Mouse (Mus musculus) MEL (cell line): ENCODE measurements around the gene Sec22c. TPM values are rescaled to one million over a fixed set of nuclear protein-coding genes. Genes with fewer than 3 reads are reported as not detected.
A peak's percentile ranks its signal among the peaks of the same experiment; 100 is the strongest.

Source experiments
- DNase-seq: peaks from one replicate; pipeline ENCODE4 v3.0.0; 2011; ENCODE audit warnings: low read depth, low spot score
- H3K27ac ChIP-seq: 2 replicates; pipeline ENCODE4 v1.5.1; 2012; ENCODE audit warnings: low read depth, mild to moderate bottlenecking, control low read depth, low read length, moderate library complexity; ENCODE audit not compliant: control insufficient read depth
- H3K27me3 ChIP-seq, 2 experiments: fragments of 150-350 bp in 1 of 2; sonication (generic) in 1 of 2; 2 replicates each; pipeline ENCODE4 v1.6.1; 2012; ENCODE audit warnings: low read length in 2 of 2, mild to moderate bottlenecking in 2 of 2, improper control_type of control experiment in 1 of 2, moderate library complexity in 1 of 2; ENCODE audit not compliant: insufficient read depth in 2 of 2, control insufficient read depth in 1 of 2
- H3K36me3 ChIP-seq, 2 experiments: 2 replicates each; pipeline ENCODE4 v1.6.1; 2012 to 2014; ENCODE audit warnings: low read length in 2 of 2, improper control_type of control experiment in 1 of 2, inconsistent platforms in 1 of 2, mild to moderate bottlenecking in 1 of 2; ENCODE audit not compliant: insufficient read depth in 2 of 2, control insufficient read depth in 1 of 2
- H3K4me1 ChIP-seq, 2 experiments: fragments of 150-350 bp in 1 of 2; sonication (generic) in 1 of 2; 2 replicates each; pipeline ENCODE4 v1.6.1; 2012; ENCODE audit warnings: low read length in 2 of 2, improper control_type of control experiment in 1 of 2, mild to moderate bottlenecking in 1 of 2; ENCODE audit not compliant: insufficient read depth in 2 of 2, control insufficient read depth in 1 of 2
- H3K4me3 ChIP-seq, 2 experiments: fragments of 150-350 bp in 1 of 2; sonication (generic) in 1 of 2; 2 replicates each; pipeline ENCODE4 v1.5.1; 2012; ENCODE audit warnings: low read depth in 2 of 2, low read length in 2 of 2, mild to moderate bottlenecking in 2 of 2, moderate library complexity in 2 of 2, control low read depth in 1 of 2, improper control_type of control experiment in 1 of 2; ENCODE audit not compliant: control insufficient read depth in 1 of 2, insufficient read depth in 1 of 2
- H3K79me2 ChIP-seq: 2 replicates; pipeline ENCODE4 v1.6.1; 2012; ENCODE audit warnings: mild to moderate bottlenecking, low read length, moderate library complexity; ENCODE audit not compliant: control insufficient read depth, poor library complexity, insufficient read depth
- H3K9ac ChIP-seq: 2 replicates; pipeline ENCODE4 v1.6.1; 2012; ENCODE audit warnings: low read depth, mild to moderate bottlenecking, control low read depth, low read length, moderate library complexity; ENCODE audit not compliant: control insufficient read depth, poor library complexity, severe bottlenecking
- H3K9me3 ChIP-seq: fragments of 150-350 bp; sonication (generic); replicated peaks from 2 replicates; pipeline ENCODE4 v1.6.1; 2012; ENCODE audit warnings: mild to moderate bottlenecking, low read length, improper control_type of control experiment, moderate library complexity; ENCODE audit not compliant: insufficient read depth
- CHD1 ChIP-seq: IDR thresholded peaks from 2 replicates; pipeline ENCODE4 v1.6.1; 2012; ENCODE audit warnings: low read depth, mild to moderate bottlenecking, inconsistent platforms, low read length, improper control_type of control experiment
- CHD2 ChIP-seq: IDR thresholded peaks from 2 replicates; pipeline ENCODE4 v1.6.1; 2011; ENCODE audit warnings: low read length, improper control_type of control experiment
- CTCF ChIP-seq, 3 experiments: IDR thresholded peaks in 2 of 3; conservative IDR thresholded peaks in 1 of 3; 2 replicates each; pipeline ENCODE4 v1.5.1; 2011 to 2012; ENCODE audit warnings: low read length in 3 of 3, low read depth in 2 of 3, mild to moderate bottlenecking in 2 of 3, improper control_type of control experiment in 1 of 3, inconsistent platforms in 1 of 3, mixed read lengths in 1 of 3, moderate library complexity in 1 of 3; ENCODE audit not compliant: control insufficient read depth in 1 of 3, insufficient read depth in 1 of 3, poor library complexity in 1 of 3, severe bottlenecking in 1 of 3
- E2F4 ChIP-seq: IDR thresholded peaks from 2 replicates; pipeline ENCODE4 v1.6.1; 2011; ENCODE audit warnings: low read depth, low read length, improper control_type of control experiment, borderline replicate concordance
- EP300 ChIP-seq, 2 experiments: IDR thresholded peaks; 2 replicates each; pipeline ENCODE4 v1.6.1; 2011; ENCODE audit warnings: improper control_type of control experiment in 2 of 2, low read length in 2 of 2, low read depth in 1 of 2, mild to moderate bottlenecking in 1 of 2
- ETS1 ChIP-seq: IDR thresholded peaks from 2 replicates; pipeline ENCODE4 v1.6.1; 2012; ENCODE audit warnings: low read depth, mild to moderate bottlenecking, inconsistent platforms, low read length, improper control_type of control experiment, moderate library complexity
- HCFC1 ChIP-seq: IDR thresholded peaks from 2 replicates; pipeline ENCODE4 v1.6.1; 2012; ENCODE audit warnings: low read depth, mild to moderate bottlenecking, inconsistent platforms, low read length, improper control_type of control experiment, moderate library complexity
- JUND ChIP-seq: IDR thresholded peaks from 2 replicates; pipeline ENCODE4 v1.6.1; 2011; ENCODE audit warnings: low read depth, mild to moderate bottlenecking, improper control_type of control experiment, low read length
- MAFK ChIP-seq: IDR thresholded peaks from 2 replicates; pipeline ENCODE4 v1.6.1; 2011; ENCODE audit warnings: low read depth, mild to moderate bottlenecking, low read length, improper control_type of control experiment, borderline replicate concordance
- MAX ChIP-seq: IDR thresholded peaks from 2 replicates; pipeline ENCODE4 v1.6.1; 2011; ENCODE audit warnings: low read length, improper control_type of control experiment
- MAZ ChIP-seq: IDR thresholded peaks from 2 replicates; pipeline ENCODE4 v1.6.1; 2012; ENCODE audit warnings: low read depth, mild to moderate bottlenecking, inconsistent platforms, low read length, improper control_type of control experiment
- MEF2A ChIP-seq: IDR thresholded peaks from 2 replicates; pipeline ENCODE4 v1.6.1; 2014; ENCODE audit warnings: low read depth, mild to moderate bottlenecking, inconsistent platforms, low read length, improper control_type of control experiment; ENCODE audit not compliant: poor library complexity, insufficient replicate concordance, severe bottlenecking; ENCODE audit errors: extremely low read depth
- MXI1 ChIP-seq: IDR thresholded peaks from 2 replicates; pipeline ENCODE4 v1.6.1; 2011; ENCODE audit warnings: mild to moderate bottlenecking, low read depth, low read length, improper control_type of control experiment
- MYB ChIP-seq: IDR thresholded peaks from 2 replicates; pipeline ENCODE4 v1.6.1; 2011; ENCODE audit warnings: mild to moderate bottlenecking, low read depth, low read length, improper control_type of control experiment
- MYC ChIP-seq: IDR thresholded peaks from 2 replicates; pipeline ENCODE4 v1.6.1; 2011; ENCODE audit warnings: low read depth, mild to moderate bottlenecking, low read length, improper control_type of control experiment, moderate library complexity
- NELFE ChIP-seq: IDR thresholded peaks from 2 replicates; pipeline ENCODE4 v1.6.1; 2011; ENCODE audit warnings: low read depth, low read length, improper control_type of control experiment
- NRF1 ChIP-seq: IDR thresholded peaks from 2 replicates; pipeline ENCODE4 v1.6.1; 2014; ENCODE audit warnings: low read depth, mild to moderate bottlenecking, inconsistent platforms, low read length, improper control_type of control experiment, moderate library complexity; ENCODE audit not compliant: poor library complexity, insufficient read depth, severe bottlenecking
- POLR2A ChIP-seq, 2 experiments: IDR thresholded peaks; 2 replicates each; pipeline ENCODE4 v1.6.1; 2011 to 2012; ENCODE audit warnings: low read length in 2 of 2, mild to moderate bottlenecking in 2 of 2, control low read depth in 1 of 2, improper control_type of control experiment in 1 of 2, low read depth in 1 of 2, moderate library complexity in 1 of 2; ENCODE audit not compliant: control insufficient read depth in 1 of 2, insufficient read depth in 1 of 2, poor library complexity in 1 of 2
- POLR2AphosphoS2 ChIP-seq: IDR thresholded peaks from 2 replicates; pipeline ENCODE4 v1.6.1; 2011; ENCODE audit warnings: low read length, improper control_type of control experiment
- RCOR1 ChIP-seq: IDR thresholded peaks from 2 replicates; pipeline ENCODE4 v1.6.1; 2012; ENCODE audit warnings: low read depth, mild to moderate bottlenecking, inconsistent platforms, low read length, improper control_type of control experiment
- SIN3A ChIP-seq: IDR thresholded peaks from 2 replicates; pipeline ENCODE4 v1.6.1; 2012; ENCODE audit warnings: low read length, improper control_type of control experiment, inconsistent platforms
- TAL1 ChIP-seq: IDR thresholded peaks from 2 replicates; pipeline ENCODE4 v1.6.1; 2012; ENCODE audit warnings: mild to moderate bottlenecking, inconsistent platforms, low read length, moderate library complexity, mixed read lengths
- TBP ChIP-seq: IDR thresholded peaks from 2 replicates; pipeline ENCODE4 v1.8.0; 2011; ENCODE audit warnings: low read depth, low read length, improper control_type of control experiment
- USF1 ChIP-seq: IDR thresholded peaks from 2 replicates; pipeline ENCODE4 v1.6.1; 2014; ENCODE audit warnings: low read depth, mild to moderate bottlenecking, inconsistent platforms, low read length, improper control_type of control experiment, moderate library complexity
- USF2 ChIP-seq, 2 experiments: IDR thresholded peaks; 2 replicates each; pipeline ENCODE4 v1.6.1; 2011 to 2012; ENCODE audit warnings: improper control_type of control experiment in 2 of 2, low read length in 2 of 2, borderline replicate concordance in 1 of 2, inconsistent platforms in 1 of 2, low read depth in 1 of 2, mild to moderate bottlenecking in 1 of 2; ENCODE audit not compliant: insufficient read depth in 1 of 2
- ZKSCAN1 ChIP-seq: IDR thresholded peaks from 2 replicates; pipeline ENCODE4 v1.6.1; 2012; ENCODE audit warnings: low read depth, mild to moderate bottlenecking, inconsistent platforms, low read length, improper control_type of control experiment, moderate library complexity
- ZMIZ1 ChIP-seq: IDR thresholded peaks from 2 replicates; pipeline ENCODE4 v1.6.1; 2012; ENCODE audit warnings: low read depth, mild to moderate bottlenecking, inconsistent platforms, low read length, improper control_type of control experiment, moderate library complexity
- ZNF384 ChIP-seq: IDR thresholded peaks from 2 replicates; pipeline ENCODE4 v1.6.1; 2012; ENCODE audit warnings: low read depth, mild to moderate bottlenecking, inconsistent platforms, low read length, improper control_type of control experiment
- polyA plus RNA-seq, 2 experiments: library from polyadenylated mRNA; stranded (reverse) in 1 of 2; unstranded in 1 of 2; fragments of >175 nt in 1 of 2; fragments of >200 nt in 1 of 2; gene quantifications; 2 replicates each; pipeline versions ENCODE4 v1.2.1 to v1.2.4; 2012; ENCODE audit warnings: low replicate concordance in 2 of 2, low read depth in 1 of 2; ENCODE audit not compliant: insufficient read length in 2 of 2, insufficient read depth in 1 of 2, missing spikeins in 1 of 2
- total RNA-seq: library from RNA; depleted of rRNA; stranded (reverse); fragments of 300-350 nt; gene quantifications from 2 replicates; pipeline ENCODE4 v1.2.3, GENCODE M21; 2012

Sec22c gene
- total and polyA plus RNA-seq, 3 experiments = 5.9 to 10.9 TPM; not detected in 1

GRCm38 (mm10) chr9:121709898-121710583 is 4.8 kb upstream of the Sec22c start, which contains the start of gene Ss18l2:
TSS of gene Ss18l2 (plus strand) at chr9:121710329.
- Histone ChIP-seq H3K27ac (peak within 1 kb of the TSS; percentile 82), H3K79me2 (peaks cover 17% of the 10 kb centered on the region), H3K27me3 (no peaks in the 10 kb centered on the region), H3K4me3 (peak within 1 kb of the TSS; percentile 91 to 98), H3K4me1 (peaks cover 15 to 40% of the 10 kb centered on the region in 2 experiments), H3K9me3 (no peaks in the 10 kb centered on the region), H3K9ac (peak within 1 kb of the TSS; percentile 94), H3K36me3 (peaks cover 1 to 30% of the 10 kb centered on the region in 2 experiments; a peak in 3 of 4 replicates)
- peak; percentile 96 for TF ChIP-seq MXI1
- no peak for TF ChIP-seq CTCF (IDR thresholded peaks at IDR 0.05 in 2 of 3, conservative IDR thresholded peaks at IDR 0.05 in 1 of 3; ENCODE audit: control insufficient read depth in 1 of 3, insufficient read depth in 1 of 3, low read depth in 2 of 3, low read length in 3 of 3, poor library complexity in 1 of 3, severe bottlenecking in 1 of 3)
- no peak for TF ChIP-seq JUND
- no peak for TF ChIP-seq E2F4
- peak; percentile 99 for TF ChIP-seq ZNF384
- TF ChIP-seq MAFK = no peak
- TF ChIP-seq ETS1 = no peak
- TF ChIP-seq NELFE = peak; percentile 48
- peak in 1 of 2 experiments; percentile 9; a peak in 1 of 4 replicates for TF ChIP-seq EP300 (IDR thresholded peaks at IDR 0.05; ENCODE audit: low read depth in 1 of 2, low read length in 2 of 2)
- peak in 1 of 2 experiments; percentile 62; a peak in 2 of 4 replicates for TF ChIP-seq POLR2A (IDR thresholded peaks at IDR 0.05; ENCODE audit: control insufficient read depth in 1 of 2, insufficient read depth in 1 of 2, low read depth in 1 of 2, low read length in 2 of 2, poor library complexity in 1 of 2)
- 0 out of 2 replicates have a peak, but pooled peaks have one; percentile 29 for TF ChIP-seq NRF1
- 0 out of 2 replicates have a peak, but pooled peaks have one; percentile 33 for TF ChIP-seq USF1
- TF ChIP-seq CHD1 = 0 out of 2 replicates have a peak, but pooled peaks have one; percentile 34
- TF ChIP-seq TBP = peak; percentile 13; the same call in 1 of the 2 replicates
- no peak for TF ChIP-seq ZKSCAN1
- no peak for TF ChIP-seq USF2 (IDR thresholded peaks at IDR 0.05; ENCODE audit: borderline replicate concordance in 1 of 2, insufficient read depth in 1 of 2, low read depth in 1 of 2, low read length in 2 of 2)
- no peak for TF ChIP-seq MEF2A
- peak; percentile 94 for TF ChIP-seq SIN3A
- no peak for TF ChIP-seq MYB
- peak; percentile 84 for TF ChIP-seq MAX
- peak; percentile 87 for TF ChIP-seq HCFC1
- peak; percentile 90 for TF ChIP-seq MAZ
- TF ChIP-seq RCOR1 = peak; percentile 53; the same call in 1 of the 2 replicates
- peak; percentile 1; the same call in 1 of the 2 replicates for TF ChIP-seq ZMIZ1
- no peak for TF ChIP-seq TAL1
- peak; percentile 60; the same call in 1 of the 2 replicates for TF ChIP-seq MYC
- TF ChIP-seq POLR2AphosphoS2 = no peak
- peak; percentile 37; the same call in 1 of the 2 replicates for TF ChIP-seq CHD2
- peak; percentile 99 for DNase-seq
